Mouse (Mus musculus) retina, postnatal 1 day (tissue): ENCODE results near the gene Ankrd12.
"Not testable (repeated sequence)": the region's sequence is repeated elsewhere in the genome, so short reads cannot be mapped to it uniquely, and the experiment has no call there.

Experiments
- DNase-seq: peaks from one replicate; pipeline ENCODE4 v3.0.0-alpha.2; 2012

Ankrd12 gene

GRCm38 (mm10) chr17:66077437-66077850 is 555 bp upstream of the Ankrd12 start:
- DNase-seq, result no peak

GRCm38 (mm10) chr17:66076174-66076927 is 538 bp downstream of the Ankrd12 start:
- DNase-seq, result peak; percentile 54

- peak; percentile 46 for DNase-seq
These were observed 1.1 kb downstream of the Ankrd12 start for GRCm38 (mm10) chr17:66075827-66076173.

- no peak for DNase-seq
These were observed 2.9 kb downstream of the Ankrd12 start for GRCm38 (mm10) chr17:66073971-66074370.

GRCm38 (mm10) chr17:66069036-66069435 is 7.9 kb downstream of the Ankrd12 start:
- DNase-seq, result not testable (repeated sequence)

- no peak for DNase-seq
These were observed 11.8 kb downstream of the Ankrd12 start for GRCm38 (mm10) chr17:66065115-66065514.

GRCm38 (mm10) chr17:66061241-66061938 is 15.5 kb downstream of the Ankrd12 start:
- peak; percentile 18 for DNase-seq

- DNase-seq, result no peak
These were observed 18.7 kb downstream of the Ankrd12 start for GRCm38 (mm10) chr17:66058160-66058559.

GRCm38 (mm10) chr17:66057145-66057544 is 19.7 kb downstream of the Ankrd12 start:
- DNase-seq, result no peak

- DNase-seq, result no peak
These were observed 23.5 kb downstream of the Ankrd12 start for GRCm38 (mm10) chr17:66053349-66053748.

GRCm38 (mm10) chr17:66048795-66049194 is 28.1 kb downstream of the Ankrd12 start:
- no peak for DNase-seq

GRCm38 (mm10) chr17:66048199-66048598 is 28.7 kb downstream of the Ankrd12 start:
- DNase-seq, result no peak

- DNase-seq, result peak; percentile 17
These were observed 33.2 kb downstream of the Ankrd12 start for GRCm38 (mm10) chr17:66043679-66044078.

GRCm38 (mm10) chr17:66041020-66041419 is 35.9 kb downstream of the Ankrd12 start:
- DNase-seq, result no peak

- DNase-seq, result no peak
These were observed 43.6 kb downstream of the Ankrd12 start for GRCm38 (mm10) chr17:66033239-66033638.

GRCm38 (mm10) chr17:66031991-66032390 is 44.9 kb downstream of the Ankrd12 start:
- DNase-seq, result no peak

- DNase-seq, result peak; percentile 6
These were observed 52.7 kb downstream of the Ankrd12 start for GRCm38 (mm10) chr17:66024211-66024610.

- no peak for DNase-seq
These were observed 65.1 kb downstream of the Ankrd12 start for GRCm38 (mm10) chr17:66011790-66012189.

- DNase-seq, result no peak
These were observed 69.0 kb downstream of the Ankrd12 start for GRCm38 (mm10) chr17:66007892-66008291.

- DNase-seq, result no peak
These were observed 69.4 kb downstream of the Ankrd12 start for GRCm38 (mm10) chr17:66007473-66007872.

GRCm38 (mm10) chr17:65988151-65988820 is 88.6 kb downstream of the Ankrd12 start:
- DNase-seq, result no peak

- DNase-seq, result not testable (repeated sequence)
These were observed 100.2 kb downstream of the Ankrd12 start for GRCm38 (mm10) chr17:65976720-65977119.

GRCm38 (mm10) chr17:65967751-65968150 is 109.1 kb downstream of the Ankrd12 start:
- no peak for DNase-seq

GRCm38 (mm10) chr17:65962263-65962662 is 114.6 kb downstream of the Ankrd12 start:
- DNase-seq, result no peak
